In the genomic region with DNA sequence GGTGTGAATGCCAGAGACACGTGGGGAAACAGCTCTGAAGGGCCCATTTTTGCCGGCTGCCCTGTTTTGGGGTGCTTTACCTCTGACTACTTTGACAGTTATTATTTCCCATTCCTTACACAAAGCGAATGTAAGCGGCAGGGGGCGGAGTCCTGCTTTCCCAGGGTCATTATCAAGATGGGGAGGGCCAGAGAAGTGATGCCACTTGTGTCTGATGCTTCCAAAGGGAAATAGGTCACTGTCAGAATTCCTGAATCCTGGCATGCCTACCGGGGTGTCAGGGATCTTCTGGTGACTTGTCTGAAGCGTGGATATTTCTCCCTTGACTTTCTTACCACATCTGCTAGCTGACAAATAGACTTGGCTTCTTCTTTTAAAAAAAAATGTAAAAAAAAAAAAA, we compare ENCODE assay signal across 10 mouse cellular contexts.
DNase-seq lines count a peak whose midpoint lies in the region; ATAC-seq lines count a peak whose summit lies in the region.
"Had no signal": no experiment of that assay in that cellular context is flagged by ENCODE, and none has a peak within 500 bp of the region (broad histone marks: within the 10 kb centered on the region; RNA-seq: fewer than 3 reads in every experiment).

No protein-coding gene starts in this region.

- no peak overlapping the region for H3K27ac ChIP-seq in heart, embryonic 13.5 days (replicated peaks)
- H3K27ac ChIP-seq in forebrain, embryonic 11.5 days (ENCODE audit: low read depth, low read length): no peak overlapping the region
- no peak overlapping the region for H3K27ac ChIP-seq in midbrain, embryonic 10.5 days (replicated peaks)

- no peaks in the 10 kb centered on the region for H3K9me3 ChIP-seq in heart, embryonic 13.5 days
- no peaks in the 10 kb centered on the region for H3K9me3 ChIP-seq in forebrain, embryonic 11.5 days (ENCODE audit: control insufficient read depth, low read length)
- no peaks in the 10 kb centered on the region for H3K9me3 ChIP-seq in midbrain, embryonic 10.5 days (replicated peaks)

- H3K4me3 ChIP-seq in heart, embryonic 13.5 days: peak overlapping the region; percentile 43; the same call in 1 of the 2 replicates
- H3K4me3 ChIP-seq in forebrain, embryonic 11.5 days (ENCODE audit: low read depth, low read length): no peak overlapping the region
- peak overlapping the region; percentile 55 for H3K4me3 ChIP-seq in midbrain, embryonic 10.5 days

- H3K4me2 ChIP-seq in heart, embryonic 13.5 days: peak overlapping the region; percentile 69
- H3K4me2 ChIP-seq in forebrain, embryonic 11.5 days (ENCODE audit: low read depth, low read length, severe bottlenecking): peak overlapping the region; percentile 52; the same call in 1 of the 2 replicates

- H3K27me3 ChIP-seq in heart, embryonic 13.5 days (replicated peaks): peaks cover 85% of the 10 kb centered on the region
- H3K27me3 ChIP-seq in forebrain, embryonic 11.5 days (ENCODE audit: control insufficient read depth, insufficient read depth, low read length): peaks cover 14% of the 10 kb centered on the region
- peaks cover 73% of the 10 kb centered on the region for H3K27me3 ChIP-seq in midbrain, embryonic 10.5 days (ENCODE audit: low read depth, poor library complexity, severe bottlenecking)

- DNase-seq in heart, postnatal 4 days: no peak
- peak; percentile 62 for DNase-seq in brain, adult 2 months (ENCODE audit: low read depth, low spot score)
- no peak for DNase-seq in forebrain, embryonic 11.5 days (ENCODE audit: low spot score)
- no peak for DNase-seq in midbrain, embryonic 10.5 days (ENCODE audit: low spot score)
- DNase-seq in natural killer cell, adult 2 months (ENCODE audit: low spot score in 2 of 2): no peak
- DNase-seq in right cerebral cortex, postnatal 36 days (ENCODE audit: low spot score in 2 of 2): no peak
- no peak for DNase-seq in cerebellum, adult 9-10 months
- DNase-seq: gastrocnemius, postnatal 10 days; thymus, postnatal 14 days had no signal

- H3K36me3 ChIP-seq in heart, embryonic 13.5 days: no peaks in the 10 kb centered on the region
- H3K36me3 ChIP-seq in forebrain, embryonic 11.5 days (ENCODE audit: control insufficient read depth, insufficient read depth, low read length): no peaks in the 10 kb centered on the region
- H3K36me3 ChIP-seq in midbrain, embryonic 10.5 days: no peaks in the 10 kb centered on the region

- peaks cover 26% of the 10 kb centered on the region for H3K4me1 ChIP-seq in heart, embryonic 13.5 days
- no peaks in the 10 kb centered on the region for H3K4me1 ChIP-seq in forebrain, embryonic 11.5 days (replicated peaks; ENCODE audit: control insufficient read depth, insufficient read depth, low read length)
- peaks cover 18% of the 10 kb centered on the region for H3K4me1 ChIP-seq in midbrain, embryonic 10.5 days

- WGBS in heart, embryonic 13.5 days: 19% methylated on average over 7 of the region's 7 CpGs
- 33% methylated on average over 7 of the region's 7 CpGs for WGBS in forebrain, embryonic 11.5 days
- 36% methylated on average over 7 of the region's 7 CpGs for WGBS in midbrain, embryonic 10.5 days

- no peak for ATAC-seq in heart, embryonic 13.5 days (ENCODE audit: extremely low read depth, insufficient number of reproducible peaks, low FRiP score, low TSS enrichment)
- ATAC-seq in forebrain, embryonic 11.5 days (replicated peaks; ENCODE audit: low FRiP score): no peak

- H3K9ac ChIP-seq in heart, embryonic 13.5 days: no peak overlapping the region
- no peak overlapping the region for H3K9ac ChIP-seq in forebrain, embryonic 11.5 days (ENCODE audit: low read length)
